Mouse (Mus musculus) neural tube, embryonic 14.5 days (tissue): ENCODE measurements around the gene Rab36. TPM values are rescaled to one million over a fixed set of nuclear protein-coding genes. Genes with fewer than 3 reads are reported as not detected.
"Not testable (repeated sequence)": the region's sequence is repeated elsewhere in the genome, so short reads cannot be mapped to it uniquely, and the experiment has no call there.

Source experiments
- ATAC-seq: fragments of 200-750 bp; cut with Nextera tagmentation; 2 replicates; pipeline ENCODE4 v1.8.0; 2017; ENCODE audit warnings: low read depth, mild to moderate bottlenecking, moderate TSS enrichment, moderate library complexity
- H3K27ac ChIP-seq: fragments of 300-500 bp; sonication (generic); 2 replicates; pipeline ENCODE4 v1.5.1; 2014; ENCODE audit warnings: low read depth, mild to moderate bottlenecking, control low read depth, low read length, moderate library complexity, mixed read lengths
- H3K27me3 ChIP-seq: fragments of 300-500 bp; sonication (generic); 2 replicates; pipeline ENCODE4 v1.6.1; 2014; ENCODE audit warnings: low read length; ENCODE audit not compliant: control insufficient read depth, insufficient read depth
- H3K36me3 ChIP-seq: fragments of 300-500 bp; sonication (generic); 2 replicates; pipeline ENCODE4 v1.6.1; 2014; ENCODE audit warnings: low read length, mixed read lengths; ENCODE audit not compliant: control insufficient read depth, insufficient read depth
- H3K4me1 ChIP-seq: fragments of 300-500 bp; sonication (generic); 2 replicates; pipeline ENCODE4 v1.6.1; 2014; ENCODE audit warnings: low read length; ENCODE audit not compliant: control insufficient read depth, insufficient read depth
- H3K4me2 ChIP-seq: fragments of 300-500 bp; sonication (generic); 2 replicates; pipeline ENCODE4 v1.6.1; 2014; ENCODE audit warnings: mild to moderate bottlenecking, low read depth, low read length, control low read depth
- H3K4me3 ChIP-seq: fragments of 300-500 bp; sonication (generic); 2 replicates; pipeline ENCODE4 v1.5.1; 2014; ENCODE audit warnings: low read depth, low read length, control low read depth, mixed read lengths
- H3K9ac ChIP-seq: fragments of 300-500 bp; sonication (generic); replicated peaks from 2 replicates; pipeline ENCODE4 v1.6.1; 2014; ENCODE audit warnings: low read depth, mild to moderate bottlenecking, control low read depth, low read length, mixed read lengths
- H3K9me3 ChIP-seq: fragments of 300-500 bp; sonication (generic); 2 replicates; pipeline ENCODE4 v1.6.1; 2016; ENCODE audit warnings: low read length; ENCODE audit not compliant: control insufficient read depth
- WGBS: fragments of 180-500 bp; shearing (Covaris S2); extraction: QIAGEN DNeasy Blood & Tissue Kit; methylation state at CpG from one replicate; pipeline ENCODE4 v1.1.7; 2014; 5-methylcytosine and 5-hydroxymethylcytosine counted together
- polyA plus RNA-seq: library from polyadenylated mRNA; unstranded; fragments of >200 nt; fragmentation: Nextera tagmentation; extraction: Ambion mirVana; gene quantifications from 2 replicates; pipeline ENCODE4 v1.2.1, GENCODE M21; 2014

Gene Rab36
- polyA plus RNA-seq, 1 experiment from 2014 or later, result 18.8 TPM

DNA sequence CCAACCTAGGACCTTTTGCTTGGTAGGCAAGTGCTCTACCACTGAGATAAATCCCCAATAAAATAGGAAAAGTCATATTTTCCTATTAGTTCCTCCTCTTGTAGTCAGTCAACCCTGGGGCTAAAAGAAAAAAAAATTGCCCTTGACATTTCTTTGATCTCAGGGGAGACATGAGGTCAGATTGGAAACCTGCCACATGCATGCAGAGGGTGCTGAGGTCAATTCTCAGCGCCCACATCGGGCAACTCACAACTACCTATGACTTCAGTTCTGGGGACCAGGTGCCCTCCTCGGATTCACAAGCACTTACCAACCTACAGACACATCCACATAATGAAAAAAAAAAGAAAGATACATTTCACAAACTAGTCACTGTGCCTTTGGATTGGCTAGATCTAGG, 6.6 kb upstream of the Rab36 start:
- Histone ChIP-seq H3K36me3 (no peaks in the 10 kb centered on the region), H3K4me2 (no peak overlapping the region), H3K27ac (no peak overlapping the region), H3K4me3 (no peak overlapping the region), H3K9ac (no peak overlapping the region), H3K9me3 (no peaks in the 10 kb centered on the region), H3K27me3 (no peaks in the 10 kb centered on the region), H3K4me1 (peaks cover 11% of the 10 kb centered on the region)
- 87% methylated on average over 3 of the region's 3 CpGs for WGBS
- no peak for ATAC-seq

DNA sequence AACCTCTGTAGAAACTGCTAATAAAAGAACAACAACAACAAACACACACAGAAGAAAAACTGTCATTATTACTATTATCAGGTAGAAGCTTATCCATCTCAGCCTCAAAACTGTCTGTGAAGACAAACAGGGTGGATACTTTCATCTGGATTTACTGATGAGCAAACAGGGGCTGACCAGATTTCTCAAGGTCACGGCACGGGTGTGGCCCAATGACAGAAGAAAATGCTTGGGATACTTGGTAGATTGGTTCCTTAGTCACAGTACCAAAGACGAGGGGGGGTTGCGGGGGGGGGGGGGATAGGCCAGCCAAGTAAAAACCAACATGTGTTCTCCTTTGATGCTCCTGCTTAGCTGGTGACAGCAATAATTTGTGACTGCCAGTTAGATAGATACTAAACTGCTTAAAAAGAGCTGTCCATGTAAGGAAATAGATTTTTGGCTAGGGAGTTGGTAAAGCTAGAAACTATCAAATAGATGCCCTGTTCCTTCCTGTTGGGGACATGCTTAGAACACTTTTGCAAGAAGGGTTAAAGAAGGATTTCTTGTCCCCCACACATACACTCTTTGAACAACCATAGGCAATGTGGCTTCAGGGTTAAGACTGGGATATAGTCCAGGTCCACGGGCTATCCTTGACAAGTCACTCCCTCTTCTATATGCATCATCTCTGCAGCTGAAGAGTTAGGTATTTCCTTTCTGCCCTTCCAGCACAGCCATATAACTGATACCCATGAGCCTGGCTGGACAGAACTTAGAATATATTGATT, 5.3 kb upstream of the Rab36 start:
- no peaks in the 10 kb centered on the region for H3K36me3 ChIP-seq
- no peaks in the 10 kb centered on the region for H3K9me3 ChIP-seq
- no peak overlapping the region for H3K27ac ChIP-seq
- H3K4me3 ChIP-seq, result no peak overlapping the region
- H3K4me2 ChIP-seq, result no peak overlapping the region
- WGBS, result 63% methylated on average over 5 of the region's 5 CpGs
- H3K27me3 ChIP-seq, result no peaks in the 10 kb centered on the region
- H3K9ac ChIP-seq, result no peak overlapping the region
- ATAC-seq, result no peak
- H3K4me1 ChIP-seq, result peaks cover 17% of the 10 kb centered on the region

DNA sequence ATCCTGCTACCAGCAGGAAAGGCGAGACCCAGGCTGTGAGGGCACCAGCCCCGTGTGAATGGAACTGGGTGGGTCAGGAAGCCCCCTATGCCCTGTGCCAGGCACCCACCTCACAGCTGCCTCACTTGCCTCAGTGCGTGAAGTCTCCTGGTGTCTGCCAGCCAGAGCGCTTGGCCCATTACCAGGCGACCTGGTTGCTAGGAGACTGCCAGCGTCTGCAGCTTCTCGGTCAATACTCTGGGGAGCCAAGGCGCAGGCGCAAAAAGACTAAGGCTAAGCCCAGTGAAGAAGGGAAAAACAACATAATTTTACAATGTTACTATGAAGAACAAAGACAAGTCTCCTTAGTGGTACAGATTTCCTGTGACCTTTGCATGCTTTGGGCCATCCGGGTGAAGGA, 4.5 kb upstream of the Rab36 start, which contains the start of gene Rsph14:
TSS of gene Rsph14 (minus strand) at position 192 of the 400 bp plus-strand sequence.
- H3K9ac ChIP-seq, result no peak within 1 kb of the TSS
- peaks cover 20% of the 10 kb centered on the region for H3K4me1 ChIP-seq
- H3K9me3 ChIP-seq, result no peaks in the 10 kb centered on the region
- H3K27ac ChIP-seq, result peak within 1 kb of the TSS; percentile 40
- 8% methylated on average over 10 of the region's 10 CpGs for WGBS
- peak; percentile 75 for ATAC-seq
- no peaks in the 10 kb centered on the region for H3K36me3 ChIP-seq
- no peaks in the 10 kb centered on the region for H3K27me3 ChIP-seq
- H3K4me2 ChIP-seq, result peak within 1 kb of the TSS; percentile 21
- H3K4me3 ChIP-seq, result no peak within 1 kb of the TSS

DNA sequence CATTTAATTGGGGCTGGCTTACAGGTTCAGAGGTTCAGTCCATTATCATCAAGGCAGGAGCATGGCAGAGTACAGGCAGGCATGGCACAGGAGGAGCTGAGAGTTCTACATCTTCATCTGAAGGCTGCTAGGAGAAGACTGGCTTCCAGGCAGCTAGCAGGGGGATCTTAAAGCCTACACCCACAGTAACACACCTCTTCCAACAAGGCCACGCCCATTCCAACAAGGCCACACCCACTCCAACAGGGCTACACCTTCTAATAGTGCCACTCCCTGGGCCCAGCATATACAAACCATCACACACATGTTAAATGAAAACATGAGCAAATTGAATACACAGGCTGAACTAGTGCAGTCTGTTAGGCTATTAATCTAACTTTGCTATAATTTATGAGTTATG, 5.2 kb downstream of the Rab36 start:
- H3K4me1 ChIP-seq, H3K4me2 ChIP-seq, H3K4me3 ChIP-seq, H3K9ac ChIP-seq, ATAC-seq, H3K9me3 ChIP-seq, H3K27me3 ChIP-seq, H3K36me3 ChIP-seq, H3K27ac ChIP-seq: not testable (repeated sequence)
- WGBS, result 15% methylated on average over 1 of the region's 1 CpGs

DNA sequence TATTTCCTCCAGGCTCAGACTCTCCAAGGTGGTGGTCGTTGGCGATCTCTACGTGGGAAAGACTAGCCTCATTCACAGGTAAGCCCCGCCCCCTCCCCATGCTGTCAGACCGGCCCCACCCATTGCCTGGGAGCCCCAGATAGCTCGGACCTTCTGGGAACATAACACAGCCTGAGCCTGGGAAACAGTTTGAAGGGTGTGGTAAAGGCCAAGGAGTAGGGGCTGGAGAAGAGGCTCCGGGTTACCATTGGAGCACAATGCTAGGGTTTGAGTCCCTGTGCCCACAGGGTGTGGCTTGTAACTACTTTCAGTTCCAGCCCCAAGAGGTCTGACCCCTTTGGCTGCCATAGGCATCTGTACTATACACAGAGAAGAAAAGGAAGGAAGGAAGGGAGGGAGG, 7.6 kb downstream of the Rab36 start:
- no peak for ATAC-seq
- WGBS, result 44% methylated on average over 7 of the region's 7 CpGs

DNA sequence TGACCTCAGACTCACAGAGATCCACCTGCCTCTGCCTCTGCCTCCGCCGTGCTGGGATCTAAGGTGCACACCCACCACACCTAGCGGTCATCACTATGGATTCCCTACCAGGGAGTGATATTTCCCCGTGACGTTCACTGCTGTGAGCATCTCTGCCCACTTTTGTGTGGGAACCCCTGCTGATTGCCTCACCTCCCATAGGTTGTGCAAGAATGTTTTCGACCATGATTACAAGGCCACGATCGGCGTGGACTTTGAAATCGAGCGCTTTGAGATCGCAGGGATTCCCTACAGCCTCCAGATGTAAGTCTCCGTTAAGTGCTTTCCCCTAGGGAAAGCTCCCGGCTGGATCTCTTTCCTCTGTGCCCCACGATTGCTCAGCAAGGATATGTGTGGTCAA, 9.0 kb downstream of the Rab36 start:
- no peaks in the 10 kb centered on the region for H3K9me3 ChIP-seq
- no peak overlapping the region for H3K4me3 ChIP-seq
- H3K36me3 ChIP-seq, result no peaks in the 10 kb centered on the region
- no peak for ATAC-seq
- H3K9ac ChIP-seq, result no peak overlapping the region
- no peak overlapping the region for H3K4me2 ChIP-seq
- H3K27me3 ChIP-seq, result no peaks in the 10 kb centered on the region
- 89% methylated on average over 15 of the region's 15 CpGs for WGBS
- no peak overlapping the region for H3K27ac ChIP-seq
- H3K4me1 ChIP-seq, result no peaks in the 10 kb centered on the region

More for the DNA sequence above, 7.6 kb downstream of the Rab36 start:
- Histone ChIP-seq H3K36me3 (no peaks in the 10 kb centered on the region), H3K27ac (no peak overlapping the region), H3K27me3 (no peaks in the 10 kb centered on the region), H3K4me2 (no peak overlapping the region), H3K4me1 (no peaks in the 10 kb centered on the region), H3K9ac (no peak overlapping the region), H3K4me3 (no peak overlapping the region), H3K9me3 (no peaks in the 10 kb centered on the region)

DNA sequence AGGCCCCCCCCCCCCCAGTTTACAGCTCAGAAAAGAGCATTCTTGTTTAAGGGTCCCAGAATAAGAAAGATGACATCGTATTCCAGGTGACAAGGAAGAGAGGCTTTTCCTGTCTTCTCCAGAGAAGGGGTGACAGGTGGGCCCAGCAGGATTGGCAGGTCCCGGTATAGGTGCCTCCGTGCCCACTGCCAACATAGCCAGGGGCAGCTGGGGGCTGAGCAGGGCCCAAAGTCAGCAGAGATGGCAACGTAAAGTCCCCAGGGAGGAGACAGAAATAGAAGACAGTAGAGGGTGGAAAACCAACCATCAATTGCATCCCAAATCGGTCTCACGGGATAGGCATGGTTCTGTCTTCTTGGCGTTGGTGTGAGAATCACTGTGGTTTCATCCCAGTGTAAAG, 11.9 kb downstream of the Rab36 start:
- H3K27me3 ChIP-seq, result no peaks in the 10 kb centered on the region
- WGBS, result 93% methylated on average over 7 of the region's 7 CpGs
- no peak overlapping the region for H3K4me3 ChIP-seq
- H3K9ac ChIP-seq, result no peak overlapping the region
- H3K4me2 ChIP-seq, result no peak overlapping the region
- no peak overlapping the region for H3K27ac ChIP-seq
- no peaks in the 10 kb centered on the region for H3K36me3 ChIP-seq
- ATAC-seq, result no peak
- H3K4me1 ChIP-seq, result no peaks in the 10 kb centered on the region
- H3K9me3 ChIP-seq, result no peaks in the 10 kb centered on the region

DNA sequence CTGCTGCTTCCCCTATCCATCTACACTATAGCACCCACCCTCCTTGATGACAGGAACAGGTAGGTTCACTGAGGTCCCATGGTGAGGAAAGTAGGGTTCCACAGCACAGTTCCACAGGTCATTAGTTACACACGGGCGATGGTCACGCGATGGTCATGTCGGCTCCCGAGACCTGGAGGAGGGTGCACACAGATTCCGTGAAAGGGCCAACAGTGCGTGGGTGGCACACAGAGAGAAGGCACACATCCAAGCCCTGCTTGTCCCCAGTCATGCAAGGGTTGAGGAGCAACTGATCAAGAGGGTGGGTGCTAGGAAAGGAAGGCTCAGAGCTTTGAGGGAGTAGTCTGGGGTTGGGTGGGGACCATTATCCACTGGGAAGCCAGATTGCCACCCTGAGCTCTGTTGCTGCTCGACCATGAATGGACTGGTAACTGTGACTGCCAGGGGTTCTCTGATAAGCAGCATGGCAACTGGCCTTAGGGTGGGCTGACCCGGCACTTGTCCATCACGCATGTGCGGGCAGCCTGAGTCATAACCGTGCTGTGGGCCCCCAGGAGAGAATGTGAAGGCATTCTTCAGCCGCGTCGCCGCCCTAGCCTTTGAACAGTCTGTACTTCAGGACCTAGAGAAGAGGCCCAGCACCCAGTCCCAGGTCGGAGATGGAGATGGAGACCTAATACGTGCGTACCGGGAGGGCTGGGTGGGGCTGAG, 14.7 kb downstream of the Rab36 start:
- ATAC-seq, result no peak
- no peak overlapping the region for H3K4me2 ChIP-seq
- H3K36me3 ChIP-seq, result no peaks in the 10 kb centered on the region
- no peaks in the 10 kb centered on the region for H3K27me3 ChIP-seq
- no peaks in the 10 kb centered on the region for H3K4me1 ChIP-seq
- no peak overlapping the region for H3K4me3 ChIP-seq
- WGBS, result 94% methylated on average over 21 of the region's 21 CpGs
- H3K27ac ChIP-seq, result no peak overlapping the region
- no peaks in the 10 kb centered on the region for H3K9me3 ChIP-seq
- no peak overlapping the region for H3K9ac ChIP-seq

DNA sequence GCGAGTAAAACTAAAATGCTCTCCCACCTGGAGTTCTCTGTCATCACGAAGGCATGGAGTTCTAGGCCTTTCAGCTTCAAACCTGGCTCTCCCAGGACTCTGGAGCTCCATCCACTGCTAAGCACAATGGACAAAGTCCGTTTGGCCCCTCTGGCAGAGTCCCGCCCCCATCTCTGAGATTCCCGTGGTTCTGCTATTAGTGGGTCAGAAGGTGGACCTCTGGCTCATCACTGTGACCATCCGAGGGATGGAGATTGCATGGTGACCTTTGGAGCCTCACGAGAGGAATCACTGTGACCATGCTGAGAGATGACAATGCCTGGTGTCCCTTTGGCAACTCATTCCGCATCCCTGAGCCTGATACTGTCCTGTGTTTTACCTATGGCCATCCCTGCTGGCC, 16.0 kb downstream of the Rab36 start:
- 82% methylated on average over 8 of the region's 8 CpGs for WGBS

More for the DNA sequence above, 16.0 kb downstream of the Rab36 start:
- Histone ChIP-seq H3K36me3 (no peaks in the 10 kb centered on the region), H3K27ac (no peak overlapping the region), H3K27me3 (no peaks in the 10 kb centered on the region), H3K9ac (no peak overlapping the region), H3K4me2 (no peak overlapping the region), H3K4me3 (no peak overlapping the region), H3K9me3 (no peaks in the 10 kb centered on the region), H3K4me1 (no peaks in the 10 kb centered on the region)
- no peak for ATAC-seq
